Mouse (Mus musculus): ENCODE results near the gene Lck. TPM values are rescaled to one million over a fixed set of nuclear protein-coding genes. Genes with fewer than 3 reads are reported as not detected.
A peak's percentile ranks its signal among the peaks of the same experiment; 100 is the strongest.

The Lck gene
- polyA plus RNA-seq, 1 experiment from 2014 or later: 12.6 TPM

- H3K4me2 ChIP-seq (replicated peaks): no peak overlapping the region
- no peak overlapping the region for H3K9ac ChIP-seq
- no peak for ATAC-seq (ENCODE audit: insufficient number of reproducible peaks, insufficient read depth, low FRiP score, low TSS enrichment)
- H3K9me3 ChIP-seq: no peaks in the 10 kb centered on the region
- no peak overlapping the region for H3K27ac ChIP-seq
- no peaks in the 10 kb centered on the region for H3K4me1 ChIP-seq
- no peaks in the 10 kb centered on the region for H3K36me3 ChIP-seq
- no peaks in the 10 kb centered on the region for H3K27me3 ChIP-seq
- WGBS: 83% methylated on average over 1 of the region's 1 CpGs
- H3K4me3 ChIP-seq: no peak overlapping the region
Measured at GRCm38 (mm10) chr4:129582251-129582650, 8.8 kb upstream of the Lck start.

- H3K4me3 ChIP-seq: no peak overlapping the region
- no peak overlapping the region for H3K9ac ChIP-seq
- H3K27ac ChIP-seq: no peak overlapping the region
- no peak overlapping the region for H3K4me2 ChIP-seq (replicated peaks)
- no peaks in the 10 kb centered on the region for H3K27me3 ChIP-seq
- no peak for ATAC-seq (ENCODE audit: insufficient number of reproducible peaks, insufficient read depth, low FRiP score, low TSS enrichment)
- H3K9me3 ChIP-seq: no peaks in the 10 kb centered on the region
- H3K36me3 ChIP-seq: no peaks in the 10 kb centered on the region
- H3K4me1 ChIP-seq: no peaks in the 10 kb centered on the region
- WGBS: 69% methylated on average over 7 of the region's 7 CpGs
Measured at GRCm38 (mm10) chr4:129580347-129580746, 6.9 kb upstream of the Lck start.

- Histone ChIP-seq H3K4me1 (peaks cover 4% of the 10 kb centered on the region; the same call in 1 of the 2 replicates), H3K36me3 (no peaks in the 10 kb centered on the region), H3K9me3 (no peaks in the 10 kb centered on the region), H3K27ac (no peak within 1 kb of the TSS; the same call in 1 of the 2 replicates), H3K4me3 (no peak within 1 kb of the TSS), H3K27me3 (no peaks in the 10 kb centered on the region), H3K4me2 (replicated peaks) (no peak within 1 kb of the TSS), H3K9ac (no peak within 1 kb of the TSS)
- WGBS: 90% methylated on average over 5 of the region's 5 CpGs
- no peak for ATAC-seq (ENCODE audit: insufficient number of reproducible peaks, insufficient read depth, low FRiP score, low TSS enrichment)
Measured at GRCm38 (mm10) chr4:129578466-129578865, 5.0 kb upstream of the Lck start, which contains the start of gene Fam167b. Fam167b (minus strand) TSS chr4:129578549.

GRCm38 (mm10) chr4:129577688-129578087 lies 4.2 kb upstream of the Lck start:
- no peak overlapping the region for H3K9ac ChIP-seq
- no peak overlapping the region for H3K4me3 ChIP-seq
- H3K4me2 ChIP-seq (replicated peaks): no peak overlapping the region
- no peak for ATAC-seq (ENCODE audit: insufficient number of reproducible peaks, insufficient read depth, low FRiP score, low TSS enrichment)
- no peak overlapping the region for H3K27ac ChIP-seq
- 81% methylated on average over 7 of the region's 7 CpGs for WGBS
- no peaks in the 10 kb centered on the region for H3K36me3 ChIP-seq
- H3K9me3 ChIP-seq: no peaks in the 10 kb centered on the region
- H3K4me1 ChIP-seq: peaks cover 4% of the 10 kb centered on the region; the same call in 1 of the 2 replicates
- no peaks in the 10 kb centered on the region for H3K27me3 ChIP-seq

GRCm38 (mm10) chr4:129576863-129577491 lies 3.5 kb upstream of the Lck start:
- Histone ChIP-seq H3K9me3 (no peaks in the 10 kb centered on the region), H3K9ac (no peak overlapping the region), H3K27ac (no peak overlapping the region), H3K36me3 (no peaks in the 10 kb centered on the region), H3K4me2 (replicated peaks) (peak overlapping the region; percentile 12; the same call in 1 of the 2 replicates), H3K4me3 (no peak overlapping the region), H3K4me1 (peaks cover 4% of the 10 kb centered on the region; the same call in 1 of the 2 replicates), H3K27me3 (no peaks in the 10 kb centered on the region)
- ATAC-seq (ENCODE audit: insufficient number of reproducible peaks, insufficient read depth, low FRiP score, low TSS enrichment): no peak
- WGBS: 35% methylated on average over 21 of the region's 21 CpGs

GRCm38 (mm10) chr4:129575171-129575844 lies 1.9 kb upstream of the Lck start:
- no peaks in the 10 kb centered on the region for H3K9me3 ChIP-seq
- H3K4me2 ChIP-seq (replicated peaks): no peak overlapping the region
- H3K27ac ChIP-seq: 0 out of 2 replicates have a peak overlapping the region, but pooled peaks have one; percentile 11
- no peaks in the 10 kb centered on the region for H3K36me3 ChIP-seq
- peaks cover 4% of the 10 kb centered on the region; the same call in 1 of the 2 replicates for H3K4me1 ChIP-seq
- no peak overlapping the region for H3K4me3 ChIP-seq
- no peaks in the 10 kb centered on the region for H3K27me3 ChIP-seq
- 52% methylated on average over 7 of the region's 8 CpGs for WGBS
- H3K9ac ChIP-seq: no peak overlapping the region
- no peak for ATAC-seq (ENCODE audit: insufficient number of reproducible peaks, insufficient read depth, low FRiP score, low TSS enrichment)

GRCm38 (mm10) chr4:129573093-129573370 lies 409 bp downstream of the Lck start:
- Histone ChIP-seq H3K9ac (no peak overlapping the region), H3K4me2 (replicated peaks) (no peak overlapping the region), H3K4me1 (peaks cover 4% of the 10 kb centered on the region; the same call in 1 of the 2 replicates), H3K27ac (no peak overlapping the region), H3K4me3 (no peak overlapping the region), H3K36me3 (no peaks in the 10 kb centered on the region), H3K27me3 (no peaks in the 10 kb centered on the region), H3K9me3 (no peaks in the 10 kb centered on the region)
- no peak for ATAC-seq (ENCODE audit: insufficient number of reproducible peaks, insufficient read depth, low FRiP score, low TSS enrichment)
- WGBS: 95% methylated on average over 4 of the region's 4 CpGs

GRCm38 (mm10) chr4:129572236-129573092 lies 977 bp downstream of the Lck start:
- H3K9me3 ChIP-seq: no peaks in the 10 kb centered on the region
- WGBS: 87% methylated on average over 13 of the region's 13 CpGs
- no peak overlapping the region for H3K4me2 ChIP-seq (replicated peaks)
- no peaks in the 10 kb centered on the region for H3K36me3 ChIP-seq
- H3K4me1 ChIP-seq: peaks cover 4% of the 10 kb centered on the region; the same call in 1 of the 2 replicates
- H3K9ac ChIP-seq: no peak overlapping the region
- no peak overlapping the region for H3K27ac ChIP-seq
- H3K27me3 ChIP-seq: no peaks in the 10 kb centered on the region
- no peak for ATAC-seq (ENCODE audit: insufficient number of reproducible peaks, insufficient read depth, low FRiP score, low TSS enrichment)
- H3K4me3 ChIP-seq: no peak overlapping the region

- Histone ChIP-seq H3K9ac (no peak overlapping the region), H3K4me1 (peaks cover 4% of the 10 kb centered on the region; the same call in 1 of the 2 replicates), H3K9me3 (no peaks in the 10 kb centered on the region), H3K36me3 (no peaks in the 10 kb centered on the region), H3K27ac (no peak overlapping the region), H3K27me3 (no peaks in the 10 kb centered on the region), H3K4me2 (replicated peaks) (no peak overlapping the region), H3K4me3 (no peak overlapping the region)
- no peak for ATAC-seq (ENCODE audit: insufficient number of reproducible peaks, insufficient read depth, low FRiP score, low TSS enrichment)
- 76% methylated on average over 8 of the region's 8 CpGs for WGBS
Measured at GRCm38 (mm10) chr4:129571551-129572084, 1.8 kb downstream of the Lck start.

GRCm38 (mm10) chr4:129570028-129570427 lies 3.4 kb downstream of the Lck start:
- no peak overlapping the region for H3K4me2 ChIP-seq (replicated peaks)
- no peaks in the 10 kb centered on the region for H3K9me3 ChIP-seq
- H3K4me1 ChIP-seq: peaks cover 1% of the 10 kb centered on the region; the same call in 1 of the 2 replicates
- H3K9ac ChIP-seq: no peak overlapping the region
- ATAC-seq (ENCODE audit: insufficient number of reproducible peaks, insufficient read depth, low FRiP score, low TSS enrichment): no peak
- 87% methylated on average over 6 of the region's 6 CpGs for WGBS
- no peak overlapping the region for H3K27ac ChIP-seq
- H3K36me3 ChIP-seq: no peaks in the 10 kb centered on the region
- H3K27me3 ChIP-seq: no peaks in the 10 kb centered on the region
- H3K4me3 ChIP-seq: no peak overlapping the region

GRCm38 (mm10) chr4:129568366-129568765 lies 5.1 kb downstream of the Lck start:
- H3K36me3 ChIP-seq: no peaks in the 10 kb centered on the region
- H3K27me3 ChIP-seq: no peaks in the 10 kb centered on the region
- H3K4me3 ChIP-seq: no peak overlapping the region
- WGBS: 86% methylated on average over 7 of the region's 7 CpGs
- H3K9ac ChIP-seq: no peak overlapping the region
- no peak overlapping the region for H3K4me2 ChIP-seq (replicated peaks)
- no peak overlapping the region for H3K27ac ChIP-seq
- no peaks in the 10 kb centered on the region for H3K9me3 ChIP-seq
- H3K4me1 ChIP-seq: no peaks in the 10 kb centered on the region
- no peak for ATAC-seq (ENCODE audit: insufficient number of reproducible peaks, insufficient read depth, low FRiP score, low TSS enrichment)
